Mouse (Mus musculus) liver, embryonic 14.5 days (tissue): ENCODE measurements around the gene Kazn. TPM values are rescaled to one million over a fixed set of nuclear protein-coding genes. Genes with fewer than 3 reads are reported as not detected.

Experiments
- ATAC-seq: fragments of 200-750 bp; cut with Nextera tagmentation; 2 replicates; pipeline ENCODE4 v1.8.0; 2017; ENCODE audit warnings: moderate number of reproducible peaks, mild to moderate bottlenecking, moderate library complexity; ENCODE audit not compliant: insufficient read depth
- DNase-seq, 3 experiments: peaks; one replicate each; pipeline ENCODE4 v3.0.0-alpha.2; 2012 to 2013; ENCODE audit warnings: low read depth in 3 of 3, low spot score in 3 of 3
- H3K27ac ChIP-seq: fragments of 300-500 bp; sonication (generic); 2 replicates; pipeline ENCODE4 v1.5.1; 2014; ENCODE audit warnings: moderate library complexity, mild to moderate bottlenecking, control low read depth, inconsistent platforms
- H3K27me3 ChIP-seq: fragments of 300-500 bp; sonication (generic); 2 replicates; pipeline ENCODE4 v1.6.1; 2014; ENCODE audit warnings: mild to moderate bottlenecking, low read length, moderate library complexity; ENCODE audit not compliant: control insufficient read depth, insufficient read depth
- H3K36me3 ChIP-seq: fragments of 300-500 bp; sonication (generic); replicated peaks from 2 replicates; pipeline ENCODE4 v1.6.1; 2014; ENCODE audit warnings: low read depth; ENCODE audit not compliant: control insufficient read depth, insufficient read depth
- H3K4me1 ChIP-seq, 2 experiments: fragments of 200-500 bp in 1 of 2; fragments of 300-500 bp in 1 of 2; sonication (generic) in 1 of 2; replicated peaks; 2 replicates each; pipeline ENCODE4 v1.6.1; 2012 to 2014; ENCODE audit warnings: antibody characterized with exemption in 1 of 2, inconsistent platforms in 1 of 2, low read length in 1 of 2; ENCODE audit not compliant: control insufficient read depth in 2 of 2, insufficient read depth in 2 of 2
- H3K4me2 ChIP-seq: fragments of 300-500 bp; sonication (generic); 2 replicates; pipeline ENCODE4 v1.6.1; 2014; ENCODE audit warnings: low read depth, mild to moderate bottlenecking, control low read depth, moderate library complexity
- H3K4me3 ChIP-seq, 2 experiments: fragments of 200-500 bp in 1 of 2; fragments of 300-500 bp in 1 of 2; sonication (generic) in 1 of 2; 2 replicates each; pipeline ENCODE4 v1.5.1; 2012 to 2014; ENCODE audit warnings: low read depth in 2 of 2, low read length in 2 of 2, mild to moderate bottlenecking in 2 of 2, control low read depth in 1 of 2, inconsistent platforms in 1 of 2, moderate library complexity in 1 of 2; ENCODE audit not compliant: insufficient read depth in 1 of 2
- H3K9ac ChIP-seq: fragments of 300-500 bp; sonication (generic); replicated peaks from 2 replicates; pipeline ENCODE4 v1.6.1; 2014; ENCODE audit warnings: mild to moderate bottlenecking, control low read depth, moderate library complexity
- H3K9me3 ChIP-seq: fragments of 300-500 bp; sonication (generic); 2 replicates; pipeline ENCODE4 v1.6.1; 2016; ENCODE audit warnings: low read length, mixed read lengths; ENCODE audit not compliant: control insufficient read depth
- CTCF ChIP-seq: IDR thresholded peaks from 2 replicates; pipeline ENCODE4 v1.5.1; 2016; ENCODE audit warnings: antibody characterized with exemption, low read depth, control low read depth
- EP300 ChIP-seq: IDR thresholded peaks from 2 replicates; pipeline ENCODE4 v1.6.1; 2016; ENCODE audit warnings: antibody characterized with exemption, low read depth
- WGBS: fragments of 180-500 bp; shearing (Covaris S2); extraction: QIAGEN DNeasy Blood & Tissue Kit; methylation state at CpG from one replicate; pipeline ENCODE4 v1.1.7; 2014; ENCODE audit not compliant: insufficient replicate concordance; 5-methylcytosine and 5-hydroxymethylcytosine counted together
- polyA plus RNA-seq, 2 experiments: library from polyadenylated mRNA; depleted of rRNA in 1 of 2; stranded (reverse) in 1 of 2; unstranded in 1 of 2; fragments of >200 nt; fragmentation: Nextera tagmentation in 1 of 2; extraction: Ambion mirVana in 1 of 2; gene quantifications; 2 replicates each; pipeline versions ENCODE4 v1.2.1 to v1.2.3; 2012 to 2014

Gene Kazn
- polyA plus RNA-seq, 2 experiments = 0.41 to 0.94 TPM

DNA sequence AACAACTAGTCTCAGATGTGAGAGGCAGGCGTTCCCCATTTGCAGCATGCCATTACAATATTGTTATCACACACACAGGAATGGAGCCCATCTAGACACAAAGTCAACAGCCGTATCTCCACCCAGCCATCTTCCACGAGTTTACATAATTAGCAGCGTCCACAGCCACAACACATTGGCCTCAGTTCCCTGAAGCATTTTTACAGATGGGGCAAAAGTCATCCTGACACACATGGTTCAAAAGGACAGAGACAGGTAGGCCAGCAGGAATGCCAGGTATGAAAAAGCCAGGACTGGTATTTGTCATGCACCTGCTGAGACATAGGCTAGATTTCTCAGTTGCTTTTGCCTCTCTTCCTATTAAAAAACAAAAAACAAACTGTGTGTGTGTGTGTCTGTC, 2.5 kb downstream of the Kazn start:
- Histone ChIP-seq H3K4me2 (no peak overlapping the region), H3K27ac (no peak overlapping the region), H3K4me3 (no peak overlapping the region), H3K9me3 (no peaks in the 10 kb centered on the region), H3K9ac (no peak overlapping the region), H3K27me3 (peaks cover 8% of the 10 kb centered on the region), H3K4me1 (0 out of 4 replicates have a peak, but pooled peaks cover 0 to 1% of the 10 kb centered on the region in 2 experiments), H3K36me3 (no peaks in the 10 kb centered on the region)
- TF ChIP-seq EP300 (no peak), CTCF (no peak)
- WGBS = 64% methylated on average over 4 of the region's 4 CpGs
- ATAC-seq = no peak
- no peak for DNase-seq

DNA sequence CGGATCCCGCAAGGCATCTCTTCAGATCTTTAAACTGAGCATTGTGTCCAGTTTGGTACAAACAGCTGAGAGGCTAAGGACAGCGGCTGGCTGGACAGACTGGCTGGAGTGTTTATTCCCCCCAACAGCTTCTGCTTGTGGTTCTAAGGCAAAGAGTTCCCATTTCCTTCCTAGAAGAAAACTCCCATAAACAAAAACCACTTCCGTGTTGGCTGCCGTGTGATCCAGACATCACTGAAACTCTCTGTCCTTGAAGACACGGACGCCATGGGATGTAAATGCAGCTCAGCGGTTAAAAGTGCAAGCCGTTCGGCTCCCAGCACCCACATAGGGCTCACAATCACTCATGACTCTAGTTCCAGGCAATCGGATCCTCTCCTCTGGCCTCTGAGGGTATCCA, 3.8 kb downstream of the Kazn start:
- no peaks in the 10 kb centered on the region for H3K36me3 ChIP-seq
- ATAC-seq = no peak
- no peak overlapping the region for H3K9ac ChIP-seq
- H3K27me3 ChIP-seq = peaks cover 8% of the 10 kb centered on the region
- H3K4me1 ChIP-seq = 0 out of 4 replicates have a peak, but pooled peaks cover 0 to 1% of the 10 kb centered on the region in 2 experiments
- H3K4me3 ChIP-seq = no peak overlapping the region
- WGBS = 65% methylated on average over 11 of the region's 11 CpGs
- H3K9me3 ChIP-seq = no peaks in the 10 kb centered on the region
- H3K4me2 ChIP-seq = no peak overlapping the region
- TF ChIP-seq CTCF = no peak
- no peak for TF ChIP-seq EP300
- no peak for DNase-seq
- H3K27ac ChIP-seq = no peak overlapping the region

DNA sequence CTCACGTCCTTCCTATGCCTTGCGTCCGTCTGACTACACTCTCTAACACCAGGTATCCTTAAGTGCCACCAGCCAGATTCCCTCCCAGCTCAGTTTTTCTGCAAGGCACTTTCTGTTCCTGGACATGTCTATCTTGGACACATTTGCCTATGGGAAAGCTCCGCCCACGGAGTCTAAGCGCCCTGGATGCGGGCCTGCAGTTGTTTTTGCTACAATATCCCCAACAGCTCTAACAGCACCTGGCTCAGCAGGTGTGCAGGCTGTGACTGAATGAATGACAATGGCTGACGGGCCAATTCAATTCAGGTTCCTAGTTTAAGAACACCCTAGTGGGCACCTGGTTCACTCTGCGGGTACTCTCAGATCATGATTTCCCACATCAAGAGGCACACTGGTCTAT, 4.4 kb downstream of the Kazn start:
- no peaks in the 10 kb centered on the region for H3K36me3 ChIP-seq
- no peak for TF ChIP-seq CTCF
- 72% methylated on average over 9 of the region's 9 CpGs for WGBS
- DNase-seq = no peak
- no peak overlapping the region for H3K4me2 ChIP-seq
- peaks cover 8% of the 10 kb centered on the region for H3K27me3 ChIP-seq
- no peaks in the 10 kb centered on the region for H3K9me3 ChIP-seq
- no peak overlapping the region for H3K27ac ChIP-seq
- no peak overlapping the region for H3K4me3 ChIP-seq
- H3K4me1 ChIP-seq = 0 out of 4 replicates have a peak, but pooled peaks cover 0 to 1% of the 10 kb centered on the region in 2 experiments
- H3K9ac ChIP-seq = no peak overlapping the region
- no peak for ATAC-seq

DNA sequence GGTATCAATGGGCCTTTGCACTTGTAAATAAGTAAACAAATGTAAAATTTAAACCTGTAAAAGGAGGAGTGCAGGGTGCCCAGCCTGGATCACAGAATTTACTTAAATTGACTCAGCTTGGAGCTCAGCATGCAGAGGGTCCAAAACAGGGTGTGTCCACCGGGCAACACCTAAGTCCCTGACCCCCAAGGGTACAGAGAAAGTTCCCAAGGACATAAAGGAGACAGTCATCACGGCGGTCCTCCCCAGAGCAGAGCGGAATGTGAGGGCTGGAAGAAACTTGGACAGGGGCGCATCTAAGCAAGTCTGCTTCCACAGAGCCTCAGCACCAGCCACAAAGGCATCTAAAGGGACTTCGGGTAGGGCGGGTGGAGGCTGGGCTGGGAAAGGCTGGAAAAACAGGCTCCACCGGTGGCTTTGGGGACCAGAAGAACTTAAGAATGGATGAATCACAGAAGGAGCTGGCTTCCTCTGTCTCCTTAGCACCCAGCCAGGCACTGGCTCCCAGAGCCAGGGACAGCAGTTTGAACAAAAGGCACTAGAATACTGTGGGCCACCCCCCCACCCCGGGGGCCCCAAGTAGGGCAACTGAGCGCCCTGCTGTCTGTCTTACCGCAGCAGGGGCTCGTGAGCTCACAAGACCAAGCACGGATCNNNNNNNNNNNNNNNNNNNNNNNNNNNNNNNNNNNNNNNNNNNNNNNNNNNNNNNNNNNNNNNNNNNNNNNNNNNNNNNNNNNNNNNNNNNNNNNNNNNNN, 10.2 kb downstream of the Kazn start:
- WGBS = 42% methylated on average over 13 of the region's 13 CpGs
- no peak for ATAC-seq

DNA sequence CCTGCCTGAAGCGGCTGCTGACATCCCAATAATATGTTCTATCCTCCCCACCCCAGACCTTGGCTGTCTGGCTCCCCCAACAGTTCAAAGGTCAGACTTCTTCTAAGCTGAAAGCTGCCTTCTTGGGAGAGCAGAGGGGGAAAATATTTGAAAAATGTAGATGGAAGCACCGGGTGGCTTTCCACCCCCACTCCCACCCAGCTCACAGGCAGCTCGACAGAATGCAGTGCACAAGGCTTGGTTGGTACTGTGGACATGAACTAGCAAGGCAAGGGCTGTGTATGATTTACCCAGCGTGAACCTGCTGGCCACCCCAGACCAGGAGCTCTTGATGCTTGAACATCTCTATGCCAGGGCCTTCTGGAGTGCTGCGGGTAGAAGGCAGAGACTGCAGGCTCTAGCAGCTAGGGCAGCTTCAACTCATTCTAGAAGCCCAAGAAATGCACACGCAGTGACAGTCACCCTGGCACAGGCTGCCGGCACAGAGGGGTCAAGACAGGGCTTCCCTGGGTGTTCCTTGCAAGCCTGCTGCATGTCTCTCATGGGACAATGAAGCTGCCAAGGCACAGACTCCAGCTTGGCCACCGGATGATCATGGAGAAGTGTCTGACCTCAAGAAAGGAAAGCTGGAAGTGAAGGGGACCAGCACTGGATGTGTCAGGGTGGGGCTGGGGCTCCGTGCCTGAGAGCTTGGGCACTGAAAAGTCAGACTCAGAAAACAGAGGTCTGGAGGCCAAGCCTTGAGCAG, 15.1 kb downstream of the Kazn start:
- Histone ChIP-seq H3K4me1 (peaks cover 0 to 10% of the 10 kb centered on the region in 2 experiments; a peak in 2 of 4 replicates), H3K27me3 (no peaks in the 10 kb centered on the region), H3K4me2 (no peak overlapping the region), H3K4me3 (no peak overlapping the region), H3K9me3 (no peaks in the 10 kb centered on the region), H3K9ac (no peak overlapping the region), H3K27ac (no peak overlapping the region), H3K36me3 (no peaks in the 10 kb centered on the region)
- ATAC-seq = no peak
- WGBS = 60% methylated on average over 9 of the region's 9 CpGs
- DNase-seq = no peak
- TF ChIP-seq CTCF (no peak), EP300 (no peak)

More for the DNA sequence above, 10.2 kb downstream of the Kazn start:
- H3K27ac ChIP-seq = no peak overlapping the region
- no peak overlapping the region for H3K9ac ChIP-seq
- H3K4me1 ChIP-seq = peaks cover 0 to 6% of the 10 kb centered on the region in 2 experiments; a peak in 2 of 4 replicates
- H3K27me3 ChIP-seq = no peaks in the 10 kb centered on the region
- no peaks in the 10 kb centered on the region for H3K36me3 ChIP-seq
- no peak overlapping the region for H3K4me3 ChIP-seq
- no peak overlapping the region for H3K4me2 ChIP-seq
- DNase-seq = no peak
- TF ChIP-seq CTCF = no peak
- no peak for TF ChIP-seq EP300
- no peaks in the 10 kb centered on the region for H3K9me3 ChIP-seq
